Mouse (Mus musculus) spleen, postnatal 14 days (tissue): ENCODE results near the gene Ptpn12.
"Not testable (repeated sequence)": the region's sequence is repeated elsewhere in the genome, so short reads cannot be mapped to it uniquely, and the experiment has no call there.

ENCODE experiments used
- DNase-seq, 2 experiments: peaks; one replicate each; pipeline ENCODE4 v3.0.0; 2021 to 2022; ENCODE audit warnings: low spot score in 2 of 2

The Ptpn12 gene

GRCm38 (mm10) chr5:20951666-20952281 is 103.9 kb downstream of the Ptpn12 start:
- DNase-seq, result peak; percentile 93

GRCm38 (mm10) chr5:20950855-20951650 is 104.7 kb downstream of the Ptpn12 start:
- peak; percentile 48 to 57 for DNase-seq

GRCm38 (mm10) chr5:20950516-20950854 is 105.2 kb downstream of the Ptpn12 start:
- DNase-seq, result no peak

GRCm38 (mm10) chr5:20950093-20950492 is 105.6 kb downstream of the Ptpn12 start:
- no peak for DNase-seq

- no peak for DNase-seq
Observed at GRCm38 (mm10) chr5:20946906-20947305, 108.8 kb downstream of the Ptpn12 start.

GRCm38 (mm10) chr5:20944961-20945748 is 110.6 kb downstream of the Ptpn12 start:
- DNase-seq, result peak in 1 of 2 experiments; percentile 20

- not testable (repeated sequence) for DNase-seq
Observed at GRCm38 (mm10) chr5:20943791-20944190, 111.9 kb downstream of the Ptpn12 start.

- DNase-seq, result no peak
Observed at GRCm38 (mm10) chr5:20942523-20942922, 113.2 kb downstream of the Ptpn12 start.

GRCm38 (mm10) chr5:20941205-20941604 is 114.5 kb downstream of the Ptpn12 start:
- DNase-seq, result peak; percentile 14 to 22

- DNase-seq, result no peak
Observed at GRCm38 (mm10) chr5:20940696-20941095, 115.0 kb downstream of the Ptpn12 start.

- DNase-seq, result no peak
Observed at GRCm38 (mm10) chr5:20940040-20940571, 115.6 kb downstream of the Ptpn12 start.

- no peak for DNase-seq
Observed at GRCm38 (mm10) chr5:20938523-20938922, 117.2 kb downstream of the Ptpn12 start.
